Mouse (Mus musculus) heart, adult 2 months (tissue): ENCODE data around the gene Cdrt4.

Experiments
- CTCF ChIP-seq: fragments of 200-600 bp; IDR thresholded peaks from 2 replicates; pipeline ENCODE4 v1.8.1; 2022; ENCODE audit warnings: antibody characterized with exemption, mild to moderate bottlenecking, moderate library complexity
- POLR2A ChIP-seq: fragments of 200-500 bp; IDR thresholded peaks from 2 replicates; pipeline ENCODE4 v1.6.1; 2011; ENCODE audit warnings: mild to moderate bottlenecking, low read depth, low read length, control low read depth; ENCODE audit not compliant: insufficient read depth

GRCm38 (mm10) chr11:62997039-62997717 is 46.2 kb downstream of the Cdrt4 start:
- TF ChIP-seq CTCF (no peak), POLR2A (no peak)
